Mouse (Mus musculus): ENCODE results near the gene 4930519G04Rik.

DNA sequence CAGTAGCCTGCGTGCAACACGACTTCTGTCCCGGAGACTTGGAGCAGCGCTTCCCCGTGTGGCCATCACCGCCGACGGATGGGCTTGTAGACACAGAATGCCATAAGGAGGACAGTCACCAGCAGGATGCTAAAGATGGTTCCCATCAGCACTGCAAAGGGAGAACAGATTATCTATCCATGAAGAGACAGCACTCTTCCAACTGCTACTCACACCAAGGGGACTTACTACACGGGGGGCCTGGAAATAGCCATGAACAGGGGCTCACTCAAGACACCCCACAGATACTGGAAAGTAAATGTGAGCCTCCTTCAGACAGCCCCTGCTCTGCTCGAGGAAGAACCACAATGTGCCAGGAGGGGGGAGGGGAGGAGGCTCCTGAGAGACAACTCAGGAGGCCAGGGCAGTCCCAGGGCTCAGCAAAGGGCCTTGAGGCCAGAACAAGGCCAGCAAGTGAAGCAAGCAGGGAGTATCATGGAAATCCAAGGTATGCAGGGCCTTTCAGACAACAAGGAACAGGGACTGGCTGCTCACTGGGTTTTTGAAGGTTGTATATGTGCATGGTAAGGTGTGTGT lies 44.2 kb upstream of the 4930519G04Rik start:
- no peak for TF ChIP-seq CTCF (IDR thresholded peaks at IDR 0.05; ENCODE audit: control insufficient read depth, insufficient read depth, insufficient read length)
- TF ChIP-seq MYOD1 (IDR thresholded peaks at IDR 0.05; ENCODE audit: control insufficient read depth, insufficient read length, low read depth): no peak
- TF ChIP-seq MAX (IDR thresholded peaks at IDR 0.05): no peak
- no peak for TF ChIP-seq USF1 (IDR thresholded peaks at IDR 0.05; ENCODE audit: low read depth)
- no peak for TF ChIP-seq CEBPB (IDR thresholded peaks at IDR 0.05; ENCODE audit: low read depth)
- no peak for TF ChIP-seq MYOG (IDR thresholded peaks at IDR 0.05; ENCODE audit: control insufficient read depth, extremely low read depth, insufficient read length)
